Mouse (Mus musculus) lung, postnatal 0 days (tissue): ENCODE results near the gene Slc7a8.

Source experiments
- CTCF ChIP-seq: IDR thresholded peaks from 2 replicates; pipeline ENCODE4 v1.5.1; 2016; ENCODE audit warnings: antibody characterized with exemption, mild to moderate bottlenecking
- EP300 ChIP-seq: IDR thresholded peaks from 2 replicates; pipeline ENCODE4 v1.6.1; 2016; ENCODE audit warnings: antibody characterized with exemption, mild to moderate bottlenecking, control low read depth

DNA sequence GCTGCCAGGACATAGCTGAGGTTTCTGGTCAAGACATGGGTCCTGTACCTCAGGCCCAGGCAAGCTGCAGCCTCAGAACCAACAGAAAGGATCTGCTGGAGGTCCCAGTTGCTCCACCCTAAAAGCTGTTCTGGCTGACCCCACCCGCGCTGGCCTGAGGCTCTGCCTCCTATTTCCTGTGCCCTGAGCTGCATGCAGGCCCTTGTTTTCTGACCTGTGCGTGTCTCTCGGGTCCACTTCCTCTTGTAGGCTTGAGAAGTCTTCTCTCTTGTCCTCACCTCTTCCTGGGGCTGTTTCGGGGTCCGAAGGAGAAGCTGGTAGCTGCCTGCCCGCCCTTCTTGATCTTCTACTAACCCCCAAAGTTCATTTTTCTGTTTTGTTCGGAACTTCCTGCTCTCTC, 68.9 kb downstream of the Slc7a8 start:
- TF ChIP-seq CTCF (no peak), EP300 (no peak)
